Mouse (Mus musculus) neural tube, postnatal 0 days (tissue): ENCODE results near the gene Ulk4. TPM values are rescaled to one million over a fixed set of nuclear protein-coding genes. Genes with fewer than 3 reads are reported as not detected.

ENCODE experiments used
- microRNA-seq: library from miRNA; unstranded; fragments of <30 nt; microRNA quantifications from one replicate; pipeline ENCODE4, GENCODE M21; 2016
- polyA plus RNA-seq: library from polyadenylated mRNA; unstranded; fragments of >200 nt; fragmentation: Nextera tagmentation; extraction: Ambion mirVana; gene quantifications from 2 replicates; pipeline ENCODE4 v1.2.1, GENCODE M21; 2015

The Ulk4 gene
- 72.4 and 81.1 TPM in 2 replicates for polyA plus RNA-seq

GRCm38 (mm10) chr9:121277118-121278060 is at the start of gene Ulk4:
Gene Ulk4, minus strand, starts transcription at chr9:121277197.

GRCm38 (mm10) chr9:121297171-121298064 is 20.4 kb upstream of the Ulk4 start, which contains the start of gene Trak1:
Gene Trak1, plus strand, starts transcription at chr9:121297502.

GRCm38 (mm10) chr9:120929081-120929480 is 347.9 kb downstream of the Ulk4 start, which contains the start of gene Ctnnb1:
Gene Ctnnb1, plus strand, starts transcription at chr9:120929216.

Small RNAs within 50 kb of the gene (microRNA-seq; reads per million reads assigned to microRNA genes)
- gene Mir7090 = not detected

Other genes starting within 250 kb of the Ulk4 start
- gene Trak1, start 20.3 kb upstream of the Ulk4 start, polyA plus RNA-seq = 47.8 and 51.4 TPM in 2 replicates
- gene Cck, start 218.5 kb upstream of the Ulk4 start, polyA plus RNA-seq = 149 and 150 TPM in 2 replicates